ENCODE assay signal across 12 mouse cellular contexts in genomic region chr4:8372069-8372468, GRCm38 (mm10).
DNase-seq lines count a peak whose midpoint lies in the region; ATAC-seq and TF ChIP-seq lines count a peak whose summit lies in the region.
"Had no signal": no experiment of that assay in that cellular context is flagged by ENCODE, and none has a peak within 500 bp of the region (broad histone marks: within the 10 kb centered on the region; RNA-seq: fewer than 3 reads in every experiment).

No protein-coding gene starts in this region.

- H3K4me1 ChIP-seq in heart, postnatal 0 days (ENCODE audit: control insufficient read depth, insufficient read depth): peaks cover 4% of the 10 kb centered on the region
- H3K4me1 ChIP-seq in lung, embryonic 14.5 days (ENCODE audit: insufficient read depth): no peaks in the 10 kb centered on the region
- H3K4me1 ChIP-seq in MEL (ENCODE audit: control insufficient read depth in 1 of 2, insufficient read depth in 2 of 2, low read length in 2 of 2): no peaks in the 10 kb centered on the region
- H3K4me1 ChIP-seq in neural tube, embryonic 15.5 days: peaks cover 3% of the 10 kb centered on the region
- H3K4me1 ChIP-seq: megakaryocyte, embryonic 14.5 days had no signal

- H3K9me3 ChIP-seq in heart, postnatal 0 days (replicated peaks; ENCODE audit: control insufficient read depth, low read length): no peaks in the 10 kb centered on the region
- no peaks in the 10 kb centered on the region for H3K9me3 ChIP-seq in lung, embryonic 14.5 days (ENCODE audit: low read depth, low read length)
- H3K9me3 ChIP-seq in MEL (replicated peaks; ENCODE audit: insufficient read depth, low read length): no peaks in the 10 kb centered on the region
- no peaks in the 10 kb centered on the region for H3K9me3 ChIP-seq in neural tube, embryonic 15.5 days (replicated peaks)
- H3K9me3 ChIP-seq: heart, embryonic 13.5 days; megakaryocyte, embryonic 14.5 days had no signal

- ATAC-seq in heart, postnatal 0 days (ENCODE audit: insufficient read depth, low read depth): no peak
- ATAC-seq in lung, embryonic 14.5 days (ENCODE audit: insufficient read depth): no peak
- 0 out of 2 replicates have a peak, but pooled peaks have one; percentile 36 for ATAC-seq in megakaryocyte progenitor cell, adult 5-6 weeks (replicated peaks; ENCODE audit: poor library complexity)
- no peak for ATAC-seq in neural tube, embryonic 15.5 days (ENCODE audit: low FRiP score)

- H3K36me3 ChIP-seq in heart, postnatal 0 days (replicated peaks; ENCODE audit: control insufficient read depth, insufficient read depth, low read length): no peaks in the 10 kb centered on the region
- no peaks in the 10 kb centered on the region for H3K36me3 ChIP-seq in lung, embryonic 14.5 days (ENCODE audit: insufficient read depth)
- no peaks in the 10 kb centered on the region for H3K36me3 ChIP-seq in MEL (ENCODE audit: control insufficient read depth in 1 of 2, insufficient read depth in 2 of 2, low read length in 2 of 2)
- H3K36me3 ChIP-seq in neural tube, embryonic 15.5 days: no peaks in the 10 kb centered on the region
- H3K36me3 ChIP-seq: heart, embryonic 13.5 days had no signal

- no peak for TF ChIP-seq EP300 in heart, postnatal 0 days (IDR thresholded peaks at IDR 0.05; ENCODE audit: low read depth)
- no peak for TF ChIP-seq EP300 in MEL (IDR thresholded peaks at IDR 0.05; ENCODE audit: low read depth in 1 of 2, low read length in 2 of 2)

- H3K27ac ChIP-seq in heart, postnatal 0 days (ENCODE audit: low read depth): no peak overlapping the region
- no peak overlapping the region for H3K27ac ChIP-seq in lung, embryonic 14.5 days (ENCODE audit: low read depth)
- no peak overlapping the region for H3K27ac ChIP-seq in MEL (ENCODE audit: control insufficient read depth, low read depth, low read length)
- no peak overlapping the region for H3K27ac ChIP-seq in neural tube, embryonic 15.5 days (replicated peaks)
- H3K27ac ChIP-seq: heart, embryonic 13.5 days had no signal

- no peak for TF ChIP-seq POLR2A in MEL (IDR thresholded peaks at IDR 0.05; ENCODE audit: control insufficient read depth in 1 of 2, insufficient read depth in 1 of 2, low read depth in 1 of 2, low read length in 2 of 2, poor library complexity in 1 of 2)

- no peaks in the 10 kb centered on the region for H3K27me3 ChIP-seq in heart, postnatal 0 days (ENCODE audit: control insufficient read depth, insufficient read depth, low read length)
- no peaks in the 10 kb centered on the region for H3K27me3 ChIP-seq in lung, embryonic 14.5 days (ENCODE audit: insufficient read depth, low read length)
- no peaks in the 10 kb centered on the region for H3K27me3 ChIP-seq in MEL (ENCODE audit: control insufficient read depth in 1 of 2, insufficient read depth in 2 of 2, low read length in 2 of 2)
- no peaks in the 10 kb centered on the region for H3K27me3 ChIP-seq in neural tube, embryonic 15.5 days (replicated peaks)
- H3K27me3 ChIP-seq: heart, embryonic 13.5 days had no signal

- no peaks in the 10 kb centered on the region for H3K79me2 ChIP-seq in MEL (ENCODE audit: control insufficient read depth, insufficient read depth, low read length, poor library complexity)

- WGBS in heart, postnatal 0 days: 56% methylated on average over 3 of the region's 3 CpGs
- WGBS in lung, embryonic 14.5 days: 60% methylated on average over 3 of the region's 3 CpGs
- 74% methylated on average over 3 of the region's 3 CpGs for WGBS in neural tube, embryonic 15.5 days

- peak; percentile 8; the same call in 1 of the 2 replicates for TF ChIP-seq RAD21 in MEL (IDR thresholded peaks at IDR 0.05; ENCODE audit: low read depth, low read length)

- H3K9ac ChIP-seq in heart, postnatal 0 days (replicated peaks; ENCODE audit: low read depth, low read length): no peak overlapping the region
- no peak overlapping the region for H3K9ac ChIP-seq in lung, embryonic 14.5 days
- no peak overlapping the region for H3K9ac ChIP-seq in MEL (ENCODE audit: control insufficient read depth, low read depth, low read length, poor library complexity, severe bottlenecking)
- H3K9ac ChIP-seq in neural tube, embryonic 15.5 days (replicated peaks): no peak overlapping the region
- H3K9ac ChIP-seq: heart, embryonic 13.5 days had no signal

- no peak overlapping the region for H3K4me2 ChIP-seq in heart, postnatal 0 days (ENCODE audit: low read depth, low read length)
- no peak overlapping the region for H3K4me2 ChIP-seq in lung, embryonic 14.5 days
- no peak overlapping the region for H3K4me2 ChIP-seq in neural tube, embryonic 15.5 days
- H3K4me2 ChIP-seq: heart, embryonic 13.5 days had no signal

- intact Hi-C loops in left cerebral cortex, postnatal 25 days (cut with DNase I): loop anchor here (10.0 kb wide), 3 partner anchors 133 to 1183 kb away; no protein-coding TSS in a partner anchor

- DNase-seq in heart, postnatal 0 days (ENCODE audit: low spot score): no peak
- no peak for DNase-seq in heart, adult 11 months
- DNase-seq in lung, embryonic 14.5 days: peak; percentile 18
- DNase-seq in lung, postnatal 4 days: no peak
- peak; percentile 17 for DNase-seq in MEL (ENCODE audit: low read depth, low spot score)
- DNase-seq in left cerebral cortex, postnatal 25 days (ENCODE audit: low spot score in 2 of 2): no peak
- DNase-seq: adrenal gland, postnatal 36 days; cerebellum, adult 9-11 months had no signal

- peak; percentile 48 for TF ChIP-seq CTCF in heart, postnatal 0 days (IDR thresholded peaks at IDR 0.05; ENCODE audit: low read depth)
- peak; percentile 50 for TF ChIP-seq CTCF in lung, embryonic 14.5 days (IDR thresholded peaks at IDR 0.05; ENCODE audit: low read depth)
- peak; percentile 16 to 36 (median 17); a peak in 4 of 6 replicates for TF ChIP-seq CTCF in MEL (IDR thresholded peaks at IDR 0.05 in 2 of 3, conservative IDR thresholded peaks at IDR 0.05 in 1 of 3; ENCODE audit: control insufficient read depth in 1 of 3, insufficient read depth in 1 of 3, low read depth in 2 of 3, low read length in 3 of 3, poor library complexity in 1 of 3, severe bottlenecking in 1 of 3)

- no peak overlapping the region for H3K4me3 ChIP-seq in heart, postnatal 0 days (ENCODE audit: low read depth, low read length)
- no peak overlapping the region for H3K4me3 ChIP-seq in lung, embryonic 14.5 days (ENCODE audit: low read depth, low read length)
- H3K4me3 ChIP-seq in MEL (ENCODE audit: control insufficient read depth in 1 of 2, insufficient read depth in 1 of 2, low read depth in 2 of 2, low read length in 2 of 2): no peak overlapping the region
- no peak overlapping the region for H3K4me3 ChIP-seq in neural tube, embryonic 15.5 days (replicated peaks)
- H3K4me3 ChIP-seq: heart, embryonic 13.5 days; megakaryocyte, embryonic 14.5 days had no signal

TF ChIP-seq in MEL, 35 proteins besides CTCF, POLR2A, EP300 and RAD21:
- TF ChIP-seq SMC3 (IDR thresholded peaks at IDR 0.05; ENCODE audit: low read depth, low read length) (peak; percentile 36), TCF12 (IDR thresholded peaks at IDR 0.05; ENCODE audit: low read depth, low read length) (no peak)

Comparison
In these comparisons a context has a peak if more than half of its experiments do, and no peak if none do; other contexts are left out.
1. DNase-seq: peak in lung, embryonic 14.5 days (single experiment) and MEL (single experiment); none in heart, postnatal 0 days (single experiment), heart, adult 11 months (single experiment), lung, postnatal 4 days (0 of 2) and left cerebral cortex, postnatal 25 days (0 of 2).
2. Peak in every context shown above with its lines, with median percentiles within 50 percentile points of each other: CTCF ChIP-seq.